Mouse (Mus musculus): ENCODE measurements at regions not wholly inside any gene's neighbourhood (a gene's known extent, or its start where the extent isn't known, plus 50 kb on each side); places are given as distances from the start of the nearest gene placed in this dataset.

DNA sequence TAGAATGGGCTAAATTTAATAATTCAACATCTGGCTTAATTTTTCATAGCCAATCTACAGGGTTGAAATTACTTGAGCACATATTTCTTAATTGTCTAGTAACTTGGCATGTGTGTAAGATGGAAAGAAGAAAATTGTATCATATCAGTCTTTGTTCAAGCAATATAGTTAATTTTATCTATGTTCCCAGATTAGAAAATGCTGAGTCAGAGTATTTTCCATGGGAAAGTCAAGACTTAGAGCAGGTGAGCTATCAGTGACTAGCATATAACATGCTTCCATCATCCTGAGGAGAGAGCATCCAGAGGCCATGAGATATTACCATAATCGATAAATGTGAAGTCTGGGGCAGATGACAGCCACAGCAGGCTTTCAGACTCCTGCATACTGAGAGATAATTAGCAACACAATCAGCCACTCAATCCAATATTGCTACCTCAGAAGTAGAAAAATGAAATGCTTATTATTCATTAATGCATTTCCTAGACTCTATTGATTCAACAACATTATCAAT, 188.2 kb upstream of the Zfp804b start:
- no peak for TF ChIP-seq CTCF (conservative IDR thresholded peaks at IDR 0.05; ENCODE audit: low read length)
- no peak for TF ChIP-seq POU5F1 (IDR thresholded peaks at IDR 0.05; ENCODE audit: borderline replicate concordance, low read length)
- TF ChIP-seq NANOG (IDR thresholded peaks at IDR 0.05; ENCODE audit: borderline replicate concordance, low read length): no peak

Data from E14TG2a.4 (cell line).